Mouse (Mus musculus): ENCODE measurements around the gene Nr1i3.

GRCm38 (mm10) chr1:171189476-171190114 is 24.2 kb upstream of the Nr1i3 start:
- no peak for TF ChIP-seq GATA1 (IDR thresholded peaks at IDR 0.05; ENCODE audit: low read length)
- TF ChIP-seq TAL1 (IDR thresholded peaks at IDR 0.05; ENCODE audit: low read length) = no peak

All from erythroblast, embryonic 14.5 days (primary cell).